In the genomic region with DNA sequence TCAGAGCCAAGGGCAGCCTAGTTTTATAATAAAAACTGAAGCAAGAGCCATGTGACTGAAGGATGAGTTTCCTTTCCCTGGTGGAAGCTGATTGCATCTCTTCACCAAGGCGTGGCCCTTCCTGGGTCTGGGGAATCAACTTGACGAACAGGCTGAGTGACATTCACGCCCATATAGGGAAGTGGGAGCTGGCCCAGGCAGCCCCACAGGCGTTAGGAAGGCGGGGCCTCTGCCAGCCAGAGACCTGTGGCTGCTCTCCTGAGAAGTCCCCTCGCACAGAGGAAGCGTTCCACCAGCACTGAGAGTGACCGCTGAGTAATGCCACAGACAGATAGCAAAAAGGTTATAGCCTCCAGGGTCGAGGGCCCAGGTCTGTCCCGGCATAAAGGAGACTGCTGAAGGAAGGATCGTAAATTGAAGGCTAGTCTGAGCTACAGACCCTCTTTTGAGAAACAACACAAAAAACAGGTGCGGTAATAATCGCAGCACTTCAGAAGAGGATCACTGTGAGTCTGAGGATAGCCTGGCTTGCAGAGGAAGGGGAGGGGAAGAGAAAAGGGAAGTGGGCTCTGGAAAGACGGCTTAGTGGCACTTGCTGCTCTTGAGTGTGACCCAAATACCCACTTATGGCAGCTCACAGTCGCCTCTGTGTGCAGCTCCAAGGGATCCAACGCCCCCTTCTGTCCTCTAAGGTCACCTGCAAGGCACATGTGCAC, we compare ENCODE assay signal across 8 mouse cellular contexts. TPM values are rescaled to one million over a fixed set of nuclear protein-coding genes. Genes with fewer than 3 reads are reported as not detected.
A peak's percentile ranks its signal among the peaks of the same experiment; 100 is the strongest.
DNase-seq lines count a peak whose midpoint lies in the region; ATAC-seq and TF ChIP-seq lines count a peak whose summit lies in the region.

No protein-coding gene starts in this region.

- peak; percentile 77 for TF ChIP-seq CTCF in ES-Bruce4 (IDR thresholded peaks at IDR 0.05; ENCODE audit: low read depth, low read length)
- peak; percentile 62; the same call in 1 of the 2 replicates for TF ChIP-seq CTCF in embryonic fibroblast, embryonic 13.5 days (IDR thresholded peaks at IDR 0.05; ENCODE audit: borderline replicate concordance, insufficient read depth, low read length)
- TF ChIP-seq CTCF in heart, postnatal 0 days (IDR thresholded peaks at IDR 0.05; ENCODE audit: low read depth), result peak; percentile 68

- H3K27ac ChIP-seq in ES-Bruce4 (ENCODE audit: insufficient read depth, low read length), result peak overlapping the region; percentile 92
- peak overlapping the region; percentile 36; the same call in 1 of the 2 replicates for H3K27ac ChIP-seq in embryonic fibroblast, embryonic 13.5 days (ENCODE audit: insufficient read depth, low read length)
- peak overlapping the region; percentile 92 for H3K27ac ChIP-seq in heart, postnatal 0 days (ENCODE audit: low read depth)

- WGBS in heart, postnatal 0 days, result 2% methylated on average over 16 of the region's 16 CpGs

- ATAC-seq in heart, postnatal 0 days (ENCODE audit: insufficient read depth, low read depth), result peak; percentile 85
- peak; percentile 86 for ATAC-seq in megakaryocyte-erythroid progenitor cell, adult 5-6 weeks (replicated peaks; ENCODE audit: low FRiP score, low TSS enrichment, poor library complexity, severe bottlenecking)
- ATAC-seq in frontal cortex, adult (ENCODE audit: low TSS enrichment), result no peak

- H3K27me3 ChIP-seq in ES-Bruce4 (ENCODE audit: control insufficient read depth, insufficient read depth, low read length, poor library complexity, severe bottlenecking), result no peaks in the 10 kb centered on the region
- no peaks in the 10 kb centered on the region for H3K27me3 ChIP-seq in heart, postnatal 0 days (ENCODE audit: control insufficient read depth, insufficient read depth, low read length)

- TF ChIP-seq POLR2A in ES-Bruce4 (IDR thresholded peaks at IDR 0.05; ENCODE audit: insufficient read depth, low read length), result peak; percentile 78
- TF ChIP-seq POLR2A in embryonic fibroblast, embryonic 13.5 days (IDR thresholded peaks at IDR 0.05; ENCODE audit: low read depth, low read length), result peak; percentile 54; the same call in 1 of the 2 replicates

- peak; percentile 93 for TF ChIP-seq EP300 in ES-Bruce4 (IDR thresholded peaks at IDR 0.05; ENCODE audit: insufficient read depth, low read depth, low read length)
- no peak for TF ChIP-seq EP300 in heart, postnatal 0 days (IDR thresholded peaks at IDR 0.05; ENCODE audit: low read depth)

- peaks cover 7% of the 10 kb centered on the region for H3K4me1 ChIP-seq in ES-Bruce4 (ENCODE audit: control insufficient read depth, insufficient read depth, low read length)
- no peaks in the 10 kb centered on the region for H3K4me1 ChIP-seq in embryonic fibroblast, embryonic 13.5 days (ENCODE audit: control insufficient read depth, insufficient read depth, low read length)
- 0 out of 2 replicates have a peak, but pooled peaks cover 4% of the 10 kb centered on the region for H3K4me1 ChIP-seq in heart, postnatal 0 days (ENCODE audit: control insufficient read depth, insufficient read depth)

- DNase-seq in adrenal gland, adult 2 months, result peak; percentile 55
- DNase-seq in heart, postnatal 0 days (ENCODE audit: low spot score), result peak; percentile 91
- peak; percentile 65 to 71 for DNase-seq in kidney, postnatal 36 days
- peak; percentile 56 for DNase-seq in spleen, adult 12 weeks (ENCODE audit: low spot score)

- no peaks in the 10 kb centered on the region for H3K9me3 ChIP-seq in ES-Bruce4 (replicated peaks; ENCODE audit: control insufficient read depth, insufficient read depth, low read length, poor library complexity, severe bottlenecking)
- H3K9me3 ChIP-seq in heart, postnatal 0 days (replicated peaks; ENCODE audit: control insufficient read depth, low read length), result no peaks in the 10 kb centered on the region

- H3K4me3 ChIP-seq in ES-Bruce4 (ENCODE audit: low read depth, low read length), result peak overlapping the region; percentile 71
- peak overlapping the region; percentile 9 for H3K4me3 ChIP-seq in embryonic fibroblast, embryonic 13.5 days (ENCODE audit: insufficient read depth, low read length)
- H3K4me3 ChIP-seq in heart, postnatal 0 days (ENCODE audit: low read depth, low read length), result peak overlapping the region; percentile 30

- no peaks in the 10 kb centered on the region for H3K36me3 ChIP-seq in ES-Bruce4 (ENCODE audit: control insufficient read depth, insufficient read depth, low read length, poor library complexity, severe bottlenecking)
- H3K36me3 ChIP-seq in heart, postnatal 0 days (replicated peaks; ENCODE audit: control insufficient read depth, insufficient read depth, low read length), result no peaks in the 10 kb centered on the region

- H3K9ac ChIP-seq in ES-Bruce4 (ENCODE audit: low read depth, poor library complexity, severe bottlenecking), result peak overlapping the region; percentile 61
- H3K9ac ChIP-seq in heart, postnatal 0 days (replicated peaks; ENCODE audit: low read depth, low read length), result peak overlapping the region; percentile 50

- H3K4me2 ChIP-seq in heart, postnatal 0 days (ENCODE audit: low read depth, low read length), result peak overlapping the region; percentile 58

RNA-seq across cellular contexts. Expression of a gene that starts 5.2 kb away (rescaled TPM):
- 155 TPM in 2 replicates for polyA plus RNA-seq in ES-Bruce4 (2011; ENCODE audit: insufficient read depth, insufficient read length, low read depth, missing spikeins)
- total RNA-seq in adrenal gland, adult 2 months (2021), result 100 to 1,000 TPM; 102 to 116 TPM
- polyA plus RNA-seq in adrenal gland, adult 2 months (2012; rRNA removed), result 92.3 and 105 TPM in 2 replicates
- polyA plus RNA-seq in embryonic fibroblast, embryonic 13.5 days (2011; ENCODE audit: insufficient read length, low read depth, missing spikeins), result 63.8 and 67.2 TPM in 2 replicates
- total RNA-seq in heart, postnatal 0 days (2014; rRNA removed; ENCODE audit: low replicate concordance), result 26.9 and 58.8 TPM in 2 replicates
- polyA plus RNA-seq in heart, postnatal 0 days (2015; fragmentation: Nextera tagmentation; extraction: Ambion mirVana), result 17.0 and 18.9 TPM in 2 replicates
- total RNA-seq in megakaryocyte-erythroid progenitor cell, adult 5-6 weeks (2014; fragmentation: Nextera tagmentation), result 75.4 and 89.7 TPM in 2 replicates
- total RNA-seq in megakaryocyte-erythroid progenitor cell, adult 5-6 weeks (2017), result 68.7 and 107 TPM in 2 replicates

RNA-seq across cellular contexts. Expression of a gene that starts 41.2 kb away (rescaled TPM):
- 40.2 and 41.0 TPM in 2 replicates for polyA plus RNA-seq in ES-Bruce4 (2011; ENCODE audit: insufficient read depth, insufficient read length, low read depth, missing spikeins)
- 10 to 100 TPM; 51.1 to 53.3 TPM for total RNA-seq in adrenal gland, adult 2 months (2021)
- 98.2 and 114 TPM in 2 replicates for polyA plus RNA-seq in adrenal gland, adult 2 months (2012; rRNA removed)
- polyA plus RNA-seq in embryonic fibroblast, embryonic 13.5 days (2011; ENCODE audit: insufficient read length, low read depth, missing spikeins), result 25.8 and 31.6 TPM in 2 replicates
- 71.1 and 92.3 TPM in 2 replicates for total RNA-seq in heart, postnatal 0 days (2014; rRNA removed; ENCODE audit: low replicate concordance)
- polyA plus RNA-seq in heart, postnatal 0 days (2015; fragmentation: Nextera tagmentation; extraction: Ambion mirVana), result 25.6 and 28.0 TPM in 2 replicates
- total RNA-seq in megakaryocyte-erythroid progenitor cell, adult 5-6 weeks (2014; fragmentation: Nextera tagmentation), result 45.9 and 62.1 TPM in 2 replicates
- total RNA-seq in megakaryocyte-erythroid progenitor cell, adult 5-6 weeks (2017), result 33.4 TPM in 2 replicates

RNA-seq across cellular contexts. Expression of a gene that starts 41.3 kb away (rescaled TPM):
- 36.5 and 37.3 TPM in 2 replicates for polyA plus RNA-seq in ES-Bruce4 (2011; ENCODE audit: insufficient read depth, insufficient read length, low read depth, missing spikeins)
- 10 to 100 TPM; 28.7 to 32.8 TPM for total RNA-seq in adrenal gland, adult 2 months (2021)
- polyA plus RNA-seq in adrenal gland, adult 2 months (2012; rRNA removed), result 6.6 and 7.5 TPM in 2 replicates
- 20.5 and 23.9 TPM in 2 replicates for polyA plus RNA-seq in embryonic fibroblast, embryonic 13.5 days (2011; ENCODE audit: insufficient read length, low read depth, missing spikeins)
- 11.5 TPM in 2 replicates for total RNA-seq in heart, postnatal 0 days (2014; rRNA removed; ENCODE audit: low replicate concordance)
- 22.6 and 23.0 TPM in 2 replicates for polyA plus RNA-seq in heart, postnatal 0 days (2015; fragmentation: Nextera tagmentation; extraction: Ambion mirVana)
- 24.6 and 26.9 TPM in 2 replicates for total RNA-seq in megakaryocyte-erythroid progenitor cell, adult 5-6 weeks (2014; fragmentation: Nextera tagmentation)
- 31.1 and 33.0 TPM in 2 replicates for total RNA-seq in megakaryocyte-erythroid progenitor cell, adult 5-6 weeks (2017)

Comparison
In these comparisons a context has a peak if more than half of its experiments do, and no peak if none do; other contexts are left out.
1. H3K27ac ChIP-seq: peak in every context shown above with its lines; median percentile 92 in ES-Bruce4; 92 in heart, postnatal 0 days; 36 in embryonic fibroblast, embryonic 13.5 days.
2. H3K4me3 ChIP-seq: peak in every context shown above with its lines; median percentile 71 in ES-Bruce4; 30 in heart, postnatal 0 days; 9 in embryonic fibroblast, embryonic 13.5 days.